Mouse (Mus musculus) heart, adult 2 months (tissue): ENCODE results near the gene Sbf2. TPM values are rescaled to one million over a fixed set of nuclear protein-coding genes. Genes with fewer than 3 reads are reported as not detected.
"Not testable (repeated sequence)": the region's sequence is repeated elsewhere in the genome, so short reads cannot be mapped to it uniquely, and the experiment has no call there.

Source experiments
- DNase-seq, 2 experiments: peaks; one replicate each; pipeline ENCODE4 v3.0.0; 2021
- H3K27ac ChIP-seq: fragments of 200-600 bp; 2 replicates; pipeline ENCODE4 v1.8.1; 2022
- H3K27me3 ChIP-seq: fragments of 200-500 bp; 2 replicates; pipeline ENCODE4 v1.6.1; 2012; ENCODE audit warnings: mild to moderate bottlenecking, low read length, inconsistent platforms, mixed read lengths; ENCODE audit not compliant: control insufficient read depth, insufficient read depth
- H3K36me3 ChIP-seq: fragments of 200-500 bp; 2 replicates; pipeline ENCODE4 v1.6.1; 2012; ENCODE audit warnings: low read length, inconsistent platforms; ENCODE audit not compliant: control insufficient read depth, insufficient read depth
- H3K4me1 ChIP-seq: fragments of 200-500 bp; 2 replicates; pipeline ENCODE4 v1.6.1; 2011; ENCODE audit warnings: low read length; ENCODE audit not compliant: control insufficient read depth, insufficient read depth
- H3K4me3 ChIP-seq: fragments of 200-600 bp; 2 replicates; pipeline ENCODE4 v1.8.1; 2022
- H3K79me2 ChIP-seq: fragments of 200-500 bp; replicated peaks from 2 replicates; pipeline ENCODE4 v1.6.1; 2012; ENCODE audit warnings: mild to moderate bottlenecking, inconsistent platforms, low read length, moderate library complexity, mixed read lengths; ENCODE audit not compliant: control insufficient read depth, insufficient read depth
- H3K9ac ChIP-seq: fragments of 200-500 bp; 2 replicates; pipeline ENCODE4 v1.6.1; 2012; ENCODE audit warnings: low read depth, mild to moderate bottlenecking, control low read depth, inconsistent platforms, low read length, mixed read lengths
- CTCF ChIP-seq: fragments of 200-600 bp; IDR thresholded peaks from 2 replicates; pipeline ENCODE4 v1.8.1; 2022; ENCODE audit warnings: antibody characterized with exemption, mild to moderate bottlenecking, moderate library complexity
- EP300 ChIP-seq: fragments of 200-500 bp; IDR thresholded peaks from 2 replicates; pipeline ENCODE4 v1.6.1; 2011; ENCODE audit warnings: low read depth, low read length, control low read depth; ENCODE audit not compliant: insufficient read depth
- POLR2A ChIP-seq: fragments of 200-500 bp; IDR thresholded peaks from 2 replicates; pipeline ENCODE4 v1.6.1; 2011; ENCODE audit warnings: mild to moderate bottlenecking, low read depth, low read length, control low read depth; ENCODE audit not compliant: insufficient read depth
- WGBS: fragments of 180-500 bp; shearing (Covaris S2); methylation state at CpG from one replicate; pipeline ENCODE4 v1.1.7; 2018; 5-methylcytosine and 5-hydroxymethylcytosine counted together
- intact Hi-C: fragments of 180-260 bp; cut with DNase I; formaldehyde crosslinking; loops from one replicate; pipeline ENCODE4 v1.15.1; 2025
- polyA plus RNA-seq: library from polyadenylated mRNA; depleted of rRNA; stranded (reverse); fragments of >200 nt; gene quantifications from 2 replicates; pipeline ENCODE4 v1.2.3, GENCODE M21; 2012
- total RNA-seq, 2 experiments: library from RNA; stranded (reverse); gene quantifications; 2 replicates each; pipeline ENCODE4 v1.2.3; 2021

The Sbf2 gene
- total and polyA plus RNA-seq, 3 experiments, result 16.1 to 40.4 (median 39.7) TPM

DNA sequence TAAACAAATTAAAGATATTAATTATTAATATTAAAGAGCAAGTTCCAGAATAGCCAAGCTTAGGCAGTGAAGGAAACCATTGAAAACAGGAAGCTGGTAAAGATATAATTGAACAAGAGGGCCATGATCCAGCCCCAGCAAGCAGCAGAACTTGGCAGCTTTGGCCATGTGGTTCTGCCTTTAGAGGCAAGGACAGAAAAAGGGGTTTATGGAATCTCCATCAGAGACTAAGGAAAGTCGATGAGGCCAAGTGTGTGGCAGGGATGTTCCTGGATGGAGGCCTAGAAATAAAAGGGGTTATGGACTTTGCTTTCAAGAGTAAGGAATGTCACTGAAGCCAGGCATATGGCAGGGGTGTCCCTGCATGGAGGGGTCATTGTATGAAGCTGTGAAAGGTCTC lies 198.4 kb downstream of the Sbf2 start:
- no peak for DNase-seq
- 35% methylated on average over 1 of the region's 1 CpGs for WGBS
- Histone ChIP-seq H3K27me3 (no peaks in the 10 kb centered on the region), H3K4me3 (no peak overlapping the region), H3K9ac (no peak overlapping the region), H3K27ac (peak overlapping the region; percentile 66), H3K4me1 (peaks cover 3% of the 10 kb centered on the region), H3K36me3 (peaks cover 9% of the 10 kb centered on the region), H3K79me2 (no peaks in the 10 kb centered on the region)
- TF ChIP-seq EP300 (no peak), POLR2A (no peak), CTCF (no peak)
- intact Hi-C loops, result no loop called here

DNA sequence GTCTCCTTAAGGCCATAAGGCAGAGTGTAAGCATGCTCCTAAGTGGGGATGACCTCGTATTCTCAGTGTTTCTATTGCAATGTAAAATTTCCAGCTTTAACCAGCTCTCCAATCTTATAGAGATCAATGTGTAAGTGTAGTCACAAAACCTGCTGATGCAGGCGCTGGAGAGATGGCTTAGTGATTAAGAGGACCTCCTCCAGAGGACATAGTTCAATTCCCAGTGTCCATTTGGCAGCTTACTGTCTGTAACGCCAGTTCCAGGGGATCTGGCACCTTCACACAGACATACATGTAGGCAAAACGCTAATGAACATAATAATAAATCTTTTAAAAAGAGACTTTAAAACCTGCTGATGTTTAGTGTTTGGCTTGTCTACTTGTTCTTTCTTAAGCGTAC lies 200.4 kb downstream of the Sbf2 start:
- intact Hi-C loops, result no loop called here
- no peak for TF ChIP-seq POLR2A
- TF ChIP-seq CTCF, result no peak
- TF ChIP-seq EP300, result no peak
- DNase-seq, result no peak
- peaks cover 3% of the 10 kb centered on the region for H3K4me1 ChIP-seq
- peaks cover 9% of the 10 kb centered on the region for H3K36me3 ChIP-seq
- H3K27ac ChIP-seq, result no peak overlapping the region; the same call in 1 of the 2 replicates
- H3K79me2 ChIP-seq, result no peaks in the 10 kb centered on the region
- WGBS, result 93% methylated on average over 5 of the region's 5 CpGs
- no peak overlapping the region for H3K4me3 ChIP-seq
- no peak overlapping the region for H3K9ac ChIP-seq
- no peaks in the 10 kb centered on the region for H3K27me3 ChIP-seq

DNA sequence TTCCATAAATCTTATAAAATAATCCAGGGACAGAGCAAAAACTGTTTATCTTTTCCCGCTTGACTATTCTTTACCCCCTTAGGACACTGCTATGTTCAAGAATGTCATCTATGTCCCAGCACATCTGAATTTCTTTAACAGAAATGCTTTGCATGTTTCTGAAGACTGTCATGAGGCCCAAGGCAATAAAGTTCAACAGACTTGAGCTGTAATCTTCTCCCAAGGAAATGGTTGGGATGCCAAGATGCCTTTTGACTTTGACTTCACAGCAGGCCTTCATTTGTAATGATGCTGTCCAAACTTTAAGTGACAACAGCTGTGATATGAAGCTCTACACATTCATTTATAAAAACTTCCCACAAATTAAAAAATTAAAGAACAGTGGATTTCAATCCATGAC lies 212.6 kb downstream of the Sbf2 start:
- intact Hi-C loops, result no loop called here
- Histone ChIP-seq H3K9ac (no peak overlapping the region), H3K27ac (no peak overlapping the region), H3K4me1 (no peaks in the 10 kb centered on the region), H3K79me2 (no peaks in the 10 kb centered on the region), H3K36me3 (no peaks in the 10 kb centered on the region; the same call in 1 of the 2 replicates), H3K4me3 (no peak overlapping the region), H3K27me3 (no peaks in the 10 kb centered on the region)
- no peak for TF ChIP-seq POLR2A
- no peak for TF ChIP-seq EP300
- TF ChIP-seq CTCF, result no peak
- 81% methylated on average over 1 of the region's 1 CpGs for WGBS
- no peak for DNase-seq

DNA sequence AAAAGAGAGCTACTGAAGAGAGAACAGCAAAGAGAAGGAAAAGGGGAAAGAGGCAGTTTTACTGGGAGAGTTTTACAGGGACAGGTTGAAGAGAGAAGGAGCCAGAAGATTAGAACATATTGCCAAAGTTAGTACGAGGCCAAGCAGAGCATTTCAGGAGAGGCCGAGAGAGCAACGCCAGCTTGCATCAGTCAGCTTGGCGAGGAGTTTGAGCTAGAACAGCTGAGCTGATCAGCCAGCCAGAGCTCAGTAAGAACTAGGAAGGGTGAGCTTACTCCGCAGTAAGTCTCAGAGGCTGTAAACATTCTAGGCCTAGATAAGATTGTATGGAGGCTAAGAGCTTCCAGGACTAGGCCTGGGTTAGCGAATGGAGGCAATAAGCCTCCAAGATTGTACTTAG lies 222.1 kb downstream of the Sbf2 start:
- 77% methylated on average over 6 of the region's 6 CpGs for WGBS
- H3K9ac ChIP-seq, result no peak overlapping the region
- H3K4me3 ChIP-seq, result no peak overlapping the region
- H3K36me3 ChIP-seq, result peaks cover 2% of the 10 kb centered on the region
- DNase-seq, result peak; percentile 65 to 72
- no peak overlapping the region for H3K27ac ChIP-seq
- peaks cover 4% of the 10 kb centered on the region for H3K4me1 ChIP-seq
- intact Hi-C loops, result no loop called here
- TF ChIP-seq EP300 (peak; percentile 66; the same call in 1 of the 2 replicates), POLR2A (no peak)
- no peaks in the 10 kb centered on the region for H3K79me2 ChIP-seq
- H3K27me3 ChIP-seq, result no peaks in the 10 kb centered on the region

DNA sequence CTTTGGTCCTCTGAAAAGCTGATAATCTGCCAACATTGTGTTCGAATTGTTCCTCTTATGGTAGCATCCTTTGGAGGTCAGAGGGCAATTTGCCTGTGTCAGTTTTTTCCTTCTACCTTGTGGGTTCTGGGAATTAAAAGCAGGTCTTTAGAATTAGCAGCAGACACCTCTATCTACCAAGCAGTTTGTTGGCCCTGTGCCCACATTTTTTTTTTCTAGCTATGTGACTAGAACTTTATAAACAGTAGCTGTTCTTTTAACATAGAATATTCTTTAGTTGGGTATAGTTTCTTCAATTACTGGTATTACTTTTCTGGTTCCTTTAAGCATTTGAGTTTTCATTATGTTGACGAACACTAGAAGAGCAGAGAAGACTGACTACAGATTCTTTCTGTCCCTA lies 223.1 kb downstream of the Sbf2 start:
- intact Hi-C loops, result no loop called here
- peaks cover 2% of the 10 kb centered on the region for H3K36me3 ChIP-seq
- no peak for TF ChIP-seq EP300
- no peak for TF ChIP-seq POLR2A
- TF ChIP-seq CTCF, result no peak
- H3K9ac ChIP-seq, result no peak overlapping the region
- peaks cover 4% of the 10 kb centered on the region for H3K4me1 ChIP-seq
- H3K79me2 ChIP-seq, result no peaks in the 10 kb centered on the region
- H3K4me3 ChIP-seq, result no peak overlapping the region
- no peaks in the 10 kb centered on the region for H3K27me3 ChIP-seq
- no peak overlapping the region for H3K27ac ChIP-seq
- WGBS, result 65% methylated on average over 2 of the region's 2 CpGs
- no peak for DNase-seq

DNA sequence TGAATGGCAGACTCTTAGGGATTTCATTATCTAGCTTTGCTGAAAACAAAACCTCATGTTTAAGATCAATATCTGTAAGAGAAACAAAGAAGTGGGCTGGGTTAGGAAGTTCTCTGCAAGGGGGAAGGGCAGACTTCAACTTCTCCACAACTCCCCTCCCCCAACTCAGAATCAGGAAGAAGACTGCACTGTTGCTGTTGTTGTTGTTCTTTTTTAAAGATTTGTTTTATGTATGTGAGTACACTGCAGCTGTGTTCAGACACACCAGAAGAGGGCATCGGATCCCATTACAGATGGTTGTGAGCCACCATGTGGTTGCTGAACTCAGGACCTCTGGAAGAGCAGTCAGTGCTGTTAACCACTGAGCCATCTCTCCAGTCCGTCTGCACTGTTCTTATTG lies 225.8 kb downstream of the Sbf2 start:
- H3K4me1 ChIP-seq, H3K4me3 ChIP-seq, H3K9ac ChIP-seq, H3K79me2 ChIP-seq, H3K27me3 ChIP-seq, H3K27ac ChIP-seq, H3K36me3 ChIP-seq, intact Hi-C loops, DNase-seq: not testable (repeated sequence)
- peak; percentile 12; the same call in 1 of the 2 replicates for TF ChIP-seq CTCF
- WGBS, result 62% methylated on average over 2 of the region's 2 CpGs

DNA sequence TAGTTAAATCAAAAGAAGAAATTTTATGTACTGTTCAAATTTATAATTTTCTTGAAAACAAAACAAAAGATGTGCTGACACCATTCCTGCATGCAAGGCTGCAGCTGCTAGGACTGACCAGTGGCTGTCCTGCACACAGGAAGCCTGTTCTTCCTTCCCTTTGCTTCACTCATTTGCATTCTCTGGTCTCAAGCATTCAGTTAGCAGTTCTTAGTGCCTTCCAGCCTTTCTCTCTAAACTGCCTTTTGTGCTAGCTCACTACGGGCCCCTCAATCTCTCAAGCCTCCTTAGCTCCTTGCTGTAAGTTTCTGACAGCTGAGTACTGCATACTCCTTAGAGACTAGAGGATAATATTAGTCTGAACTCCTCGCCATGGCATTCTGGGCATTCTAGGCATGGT lies 227.2 kb downstream of the Sbf2 start:
- Histone ChIP-seq H3K79me2 (no peaks in the 10 kb centered on the region), H3K9ac (no peak overlapping the region), H3K27ac (no peak overlapping the region), H3K36me3 (peaks cover 2% of the 10 kb centered on the region), H3K27me3 (no peaks in the 10 kb centered on the region), H3K4me1 (peaks cover 4% of the 10 kb centered on the region), H3K4me3 (no peak overlapping the region)
- no peak for DNase-seq
- 53% methylated on average over 2 of the region's 2 CpGs for WGBS
- intact Hi-C loops, result no loop called here
- TF ChIP-seq CTCF (no peak), POLR2A (no peak), EP300 (no peak)
